Mouse (Mus musculus): ENCODE data around the gene Sema4g. TPM values are rescaled to one million over a fixed set of nuclear protein-coding genes. Genes with fewer than 3 reads are reported as not detected.

Sema4g gene
- total RNA-seq, 2 experiments from 2014 or later = 2.5 to 3.4 TPM

GRCm38 (mm10) chr19:45047935-45048643 is 59.2 kb downstream of the Sema4g start:
- DNase-seq (ENCODE audit: low spot score in 2 of 2) = peak in 1 of 2 experiments; percentile 42

GRCm38 (mm10) chr19:45048644-45049365 is 59.9 kb downstream of the Sema4g start:
- DNase-seq (ENCODE audit: low spot score in 2 of 2) = no peak

GRCm38 (mm10) chr19:45049523-45049922 is 60.6 kb downstream of the Sema4g start:
- DNase-seq (ENCODE audit: low spot score in 2 of 2) = no peak

Other genes with a start within 250 kb of the Sema4g start
- not detected for gene Pax2, start 233.1 kb upstream of the Sema4g start, total RNA-seq (2021)
- gene Slf2, start 58.0 kb upstream of the Sema4g start, total RNA-seq (2021) = 10 to 100 TPM; 46.8 to 52.4 TPM
- 10 to 100 TPM; 14.6 to 14.9 TPM for gene Twnk, start 16.6 kb downstream of the Sema4g start, total RNA-seq (2021)
- gene Mrpl43, start 17.3 kb downstream of the Sema4g start, total RNA-seq (2021) = 10 to 100 TPM; 34.8 to 37.5 TPM
- gene Lzts2, start 25.3 kb downstream of the Sema4g start, total RNA-seq (2021) = 10 to 100 TPM; 58.5 to 59.4 TPM
- gene Pdzd7, start 56.6 kb downstream of the Sema4g start, total RNA-seq (2021) = 1 to 10 TPM; 1.2 to 2.0 TPM
- 10 to 100 TPM; 24.1 to 25.2 TPM for gene Sfxn3, start 58.4 kb downstream of the Sema4g start, total RNA-seq (2021)
- 1 to 10 TPM; 8.0 to 8.9 TPM for gene Kazald1, start 86.1 kb downstream of the Sema4g start, total RNA-seq (2021)
- gene Tlx1, start 161.6 kb downstream of the Sema4g start, total RNA-seq (2021) = under 1 TPM in 1 of 2 experiments, not detected in 1; 0.31 TPM
- 10 to 100 TPM; 24.2 to 26.0 TPM for gene Lbx1, start 246.7 kb downstream of the Sema4g start, total RNA-seq (2021)